Mouse (Mus musculus) small intestine, adult 2 months (tissue): ENCODE measurements around the gene Mtmr10.

Experiments used
- CTCF ChIP-seq: fragments of 200-500 bp; IDR thresholded peaks from 2 replicates; pipeline ENCODE4 v1.5.1; 2012; ENCODE audit warnings: low read depth, mild to moderate bottlenecking, control low read depth, inconsistent platforms, low read length, moderate library complexity, mixed read lengths; ENCODE audit not compliant: insufficient replicate concordance, insufficient read length; ENCODE audit errors: extremely low read depth
- POLR2A ChIP-seq: fragments of 200-500 bp; IDR thresholded peaks from 2 replicates; pipeline ENCODE4 v1.6.1; 2012; ENCODE audit warnings: low read depth, mild to moderate bottlenecking, control low read depth, inconsistent platforms, low read length, moderate library complexity

GRCm38 (mm10) chr7:64250417-64250816 is 37.0 kb upstream of the Mtmr10 start:
- TF ChIP-seq CTCF (no peak), POLR2A (no peak)
